Mouse (Mus musculus) limb, embryonic 11.5 days (tissue): ENCODE measurements at regions not wholly inside any gene's neighbourhood (a gene's known extent, or its start where the extent isn't known, plus 50 kb on each side); places are given as distances from the start of the nearest gene placed in this dataset.

ENCODE experiments used
- ATAC-seq: fragments of 200-750 bp; cut with Nextera tagmentation; 2 replicates; pipeline ENCODE4 v1.8.0; 2017; ENCODE audit warnings: low read depth; ENCODE audit not compliant: insufficient number of reproducible peaks, low FRiP score, low TSS enrichment
- DNase-seq: peaks from one replicate; pipeline ENCODE4 v3.0.0-alpha.2; 2015; ENCODE audit warnings: low spot score
- H3K27ac ChIP-seq: fragments of 300-500 bp; sonication (generic); replicated peaks from 2 replicates; pipeline ENCODE4 v1.5.1; 2014; ENCODE audit warnings: low read depth, mild to moderate bottlenecking, low read length
- H3K27me3 ChIP-seq: fragments of 300-500 bp; sonication (generic); 2 replicates; pipeline ENCODE4 v1.6.1; 2014; ENCODE audit warnings: mild to moderate bottlenecking, low read length, mixed read lengths; ENCODE audit not compliant: control insufficient read depth, insufficient read depth
- H3K36me3 ChIP-seq: fragments of 300-500 bp; sonication (generic); 2 replicates; pipeline ENCODE4 v1.6.1; 2014; ENCODE audit warnings: mild to moderate bottlenecking, low read length, moderate library complexity, mixed read lengths; ENCODE audit not compliant: control insufficient read depth, insufficient read depth
- H3K4me1 ChIP-seq: fragments of 300-500 bp; sonication (generic); 2 replicates; pipeline ENCODE4 v1.6.1; 2014; ENCODE audit warnings: low read length, mixed read lengths; ENCODE audit not compliant: control insufficient read depth, insufficient read depth
- H3K4me2 ChIP-seq: fragments of 300-500 bp; sonication (generic); 2 replicates; pipeline ENCODE4 v1.6.1; 2014; ENCODE audit warnings: low read depth, mild to moderate bottlenecking, moderate library complexity; ENCODE audit not compliant: severe bottlenecking
- H3K4me3 ChIP-seq: fragments of 300-500 bp; sonication (generic); 2 replicates; pipeline ENCODE4 v1.5.1; 2014; ENCODE audit warnings: low read depth, low read length
- H3K9ac ChIP-seq: fragments of 300-500 bp; sonication (generic); 2 replicates; pipeline ENCODE4 v1.6.1; 2014; ENCODE audit warnings: mild to moderate bottlenecking, low read length
- H3K9me3 ChIP-seq: fragments of 300-500 bp; sonication (generic); 2 replicates; pipeline ENCODE4 v1.6.1; 2016; ENCODE audit warnings: low read length; ENCODE audit not compliant: control insufficient read depth
- WGBS: fragments of 180-500 bp; shearing (Covaris S2); extraction: QIAGEN DNeasy Blood & Tissue Kit; methylation state at CpG from one replicate; pipeline ENCODE4 v1.1.7; 2014; 5-methylcytosine and 5-hydroxymethylcytosine counted together

- H3K27me3 ChIP-seq, result no peaks in the 10 kb centered on the region
- no peaks in the 10 kb centered on the region for H3K4me1 ChIP-seq
- no peak overlapping the region for H3K27ac ChIP-seq
- no peak overlapping the region for H3K4me3 ChIP-seq
- WGBS, result 82% methylated on average over 4 of the region's 4 CpGs
- H3K9me3 ChIP-seq, result no peaks in the 10 kb centered on the region
- no peak overlapping the region for H3K9ac ChIP-seq
- H3K4me2 ChIP-seq, result no peak overlapping the region
- H3K36me3 ChIP-seq, result no peaks in the 10 kb centered on the region
- DNase-seq (no peak), ATAC-seq (no peak)
Measured at GRCm38 (mm10) chr3:38073946-38074345, 349.7 kb upstream of the Gm5148 start.

DNA sequence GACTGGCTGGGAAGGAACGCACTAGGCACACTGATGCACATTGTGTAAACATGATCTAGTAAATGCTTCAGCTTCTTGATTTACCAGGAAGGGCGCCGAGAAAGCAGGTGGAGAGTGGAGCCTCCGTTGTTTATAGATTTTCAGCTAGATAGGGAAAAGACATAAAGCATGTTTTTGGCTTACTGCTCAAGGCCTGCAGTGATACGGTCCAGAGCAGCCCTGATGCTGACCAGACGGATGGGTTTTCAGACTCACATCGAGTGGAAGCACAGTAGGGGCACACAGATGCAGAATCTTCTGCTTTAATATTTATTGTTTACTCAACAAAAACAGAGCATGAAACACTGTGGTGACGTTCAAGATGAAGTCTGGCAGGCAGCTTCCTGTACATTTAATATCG lies 331.3 kb upstream of the Gm5148 start:
- no peak overlapping the region for H3K4me2 ChIP-seq
- no peak overlapping the region for H3K9ac ChIP-seq
- WGBS, result 73% methylated on average over 9 of the region's 9 CpGs
- H3K4me3 ChIP-seq, result no peak overlapping the region
- no peak for ATAC-seq
- H3K27me3 ChIP-seq, result no peaks in the 10 kb centered on the region
- no peak overlapping the region for H3K27ac ChIP-seq
- H3K36me3 ChIP-seq, result no peaks in the 10 kb centered on the region
- no peak for DNase-seq
- H3K4me1 ChIP-seq, result no peaks in the 10 kb centered on the region
- no peaks in the 10 kb centered on the region for H3K9me3 ChIP-seq

DNA sequence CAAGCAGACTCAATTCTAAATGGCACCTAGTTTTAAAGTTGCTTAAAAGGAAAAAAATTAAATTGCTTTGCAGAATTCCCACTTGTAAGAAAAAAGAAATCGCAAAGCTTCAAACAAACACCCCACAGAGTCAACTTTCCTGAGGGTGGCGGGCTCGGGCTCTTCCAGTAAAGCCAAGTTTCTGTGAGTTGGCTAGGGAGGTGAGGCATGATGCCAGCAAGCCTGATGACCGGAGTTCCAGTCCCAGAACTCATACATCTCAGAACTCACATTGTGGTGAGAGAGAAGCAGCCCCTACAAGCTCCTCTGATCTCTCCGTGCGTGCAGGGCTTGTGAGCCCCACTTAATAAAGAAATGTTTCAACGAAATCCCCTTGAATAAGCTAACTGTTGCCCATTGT lies 328.7 kb upstream of the Gm5148 start:
- H3K9me3 ChIP-seq, result no peaks in the 10 kb centered on the region
- H3K4me3 ChIP-seq, result no peak overlapping the region
- no peak overlapping the region for H3K4me2 ChIP-seq
- DNase-seq (no peak), ATAC-seq (no peak)
- no peaks in the 10 kb centered on the region for H3K4me1 ChIP-seq
- H3K9ac ChIP-seq, result no peak overlapping the region
- H3K27me3 ChIP-seq, result no peaks in the 10 kb centered on the region
- no peak overlapping the region for H3K27ac ChIP-seq
- H3K36me3 ChIP-seq, result no peaks in the 10 kb centered on the region
- 90% methylated on average over 7 of the region's 7 CpGs for WGBS

- DNase-seq (no peak), ATAC-seq (no peak)
- 93% methylated on average over 11 of the region's 11 CpGs for WGBS
- Histone ChIP-seq H3K36me3 (no peaks in the 10 kb centered on the region), H3K4me3 (no peak overlapping the region), H3K9me3 (no peaks in the 10 kb centered on the region), H3K27ac (no peak overlapping the region), H3K4me1 (no peaks in the 10 kb centered on the region), H3K9ac (no peak overlapping the region), H3K4me2 (no peak overlapping the region), H3K27me3 (no peaks in the 10 kb centered on the region)
Measured at GRCm38 (mm10) chr3:38051748-38052147, 327.5 kb upstream of the Gm5148 start.

- Histone ChIP-seq H3K4me3 (no peak overlapping the region), H3K9me3 (no peaks in the 10 kb centered on the region), H3K27me3 (no peaks in the 10 kb centered on the region), H3K9ac (no peak overlapping the region), H3K27ac (no peak overlapping the region), H3K4me1 (no peaks in the 10 kb centered on the region), H3K36me3 (no peaks in the 10 kb centered on the region), H3K4me2 (no peak overlapping the region)
- ATAC-seq (no peak), DNase-seq (no peak)
- 68% methylated on average over 9 of the region's 9 CpGs for WGBS
Measured at GRCm38 (mm10) chr3:38050856-38051255, 326.6 kb upstream of the Gm5148 start.

DNA sequence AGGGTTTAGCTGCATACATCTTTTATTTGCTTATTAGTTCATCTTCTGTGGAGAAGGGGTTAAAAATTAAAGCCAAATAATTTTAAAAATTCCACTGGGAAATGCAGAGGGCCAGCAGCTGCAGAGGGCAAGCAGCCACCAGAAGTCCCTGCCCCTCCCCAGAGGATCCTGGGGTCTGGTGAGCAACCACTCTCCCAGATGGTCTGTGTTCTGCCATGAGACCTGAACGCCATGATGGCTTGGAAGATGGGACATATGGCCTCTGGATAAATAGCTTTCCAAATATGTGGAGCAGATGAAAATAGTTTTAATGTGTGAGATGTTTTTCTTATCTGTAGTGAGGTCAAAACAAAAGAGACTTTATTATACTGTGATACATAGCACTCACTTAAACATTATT lies 326.1 kb upstream of the Gm5148 start:
- 83% methylated on average over 1 of the region's 1 CpGs for WGBS

DNA sequence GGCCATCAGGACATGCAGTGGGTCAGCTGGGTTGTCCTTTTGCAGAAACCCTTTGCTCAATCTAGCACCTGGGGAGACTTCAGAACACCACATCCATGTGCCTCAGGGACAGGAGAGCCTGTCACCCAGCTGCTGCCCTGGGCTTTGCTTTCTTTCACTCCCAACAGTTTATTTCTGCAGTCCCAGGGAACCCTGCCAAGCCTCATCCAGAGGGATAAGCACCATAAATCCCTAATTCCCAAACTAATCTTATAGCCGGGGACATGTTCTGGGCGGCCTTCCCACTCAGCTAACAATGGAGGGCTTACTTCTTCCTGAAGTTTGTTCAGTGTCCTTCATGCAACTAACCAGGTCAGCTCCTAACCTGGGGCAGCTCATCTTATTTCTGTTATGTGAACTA lies 325.0 kb upstream of the Gm5148 start:
- H3K4me2 ChIP-seq, result no peak overlapping the region
- 75% methylated on average over 2 of the region's 2 CpGs for WGBS
- no peaks in the 10 kb centered on the region for H3K36me3 ChIP-seq
- ATAC-seq, result no peak
- no peak for DNase-seq
- no peaks in the 10 kb centered on the region for H3K9me3 ChIP-seq
- H3K9ac ChIP-seq, result no peak overlapping the region
- H3K27ac ChIP-seq, result no peak overlapping the region
- 0 out of 2 replicates have a peak, but pooled peaks cover 3% of the 10 kb centered on the region for H3K4me1 ChIP-seq
- no peaks in the 10 kb centered on the region for H3K27me3 ChIP-seq
- no peak overlapping the region for H3K4me3 ChIP-seq

More for the DNA sequence above, 326.1 kb upstream of the Gm5148 start:
- H3K4me2 ChIP-seq, result no peak overlapping the region
- H3K9ac ChIP-seq, result no peak overlapping the region
- no peaks in the 10 kb centered on the region for H3K27me3 ChIP-seq
- H3K27ac ChIP-seq, result no peak overlapping the region
- no peak overlapping the region for H3K4me3 ChIP-seq
- DNase-seq, result no peak
- no peaks in the 10 kb centered on the region for H3K9me3 ChIP-seq
- H3K4me1 ChIP-seq, result 0 out of 2 replicates have a peak, but pooled peaks cover 3% of the 10 kb centered on the region
- H3K36me3 ChIP-seq, result no peaks in the 10 kb centered on the region
- no peak for ATAC-seq

- no peak for DNase-seq
- Histone ChIP-seq H3K9me3 (no peaks in the 10 kb centered on the region), H3K4me3 (no peak overlapping the region), H3K27me3 (no peaks in the 10 kb centered on the region), H3K4me1 (0 out of 2 replicates have a peak, but pooled peaks cover 3% of the 10 kb centered on the region), H3K9ac (no peak overlapping the region), H3K4me2 (no peak overlapping the region), H3K36me3 (no peaks in the 10 kb centered on the region), H3K27ac (no peak overlapping the region)
- WGBS, result 82% methylated on average over 4 of the region's 4 CpGs
- ATAC-seq, result no peak
Measured at GRCm38 (mm10) chr3:38047445-38047844, 323.2 kb upstream of the Gm5148 start.

DNA sequence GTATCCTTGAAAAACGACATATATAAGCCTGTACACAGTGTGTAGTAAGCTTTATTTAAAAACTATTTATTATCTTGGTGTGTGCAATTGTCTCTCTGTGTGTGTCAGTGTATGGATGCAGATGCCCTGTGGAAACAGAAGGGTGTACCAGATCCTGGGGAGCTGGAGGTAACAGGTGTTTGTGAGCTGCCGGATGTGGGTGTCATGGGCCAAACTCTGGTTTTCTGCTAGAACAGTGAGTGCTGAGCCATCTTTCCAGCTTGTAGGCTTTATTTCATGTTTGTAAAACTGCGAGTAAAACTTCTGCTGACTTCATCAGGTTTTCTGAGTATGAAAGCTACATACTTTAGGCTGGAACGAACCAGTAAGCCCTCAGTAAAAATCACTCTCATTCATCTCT lies 322.3 kb upstream of the Gm5148 start:
- Histone ChIP-seq H3K4me1 (0 out of 2 replicates have a peak, but pooled peaks cover 3% of the 10 kb centered on the region), H3K9ac (no peak overlapping the region), H3K27me3 (no peaks in the 10 kb centered on the region), H3K9me3 (no peaks in the 10 kb centered on the region), H3K4me2 (no peak overlapping the region), H3K27ac (no peak overlapping the region), H3K36me3 (no peaks in the 10 kb centered on the region), H3K4me3 (no peak overlapping the region)
- no peak for DNase-seq
- no peak for ATAC-seq
- 86% methylated on average over 4 of the region's 4 CpGs for WGBS
